Mouse (Mus musculus): ENCODE measurements around the gene Gm28038. TPM values are rescaled to one million over a fixed set of nuclear protein-coding genes. Genes with fewer than 3 reads are reported as not detected.

Gene Gm28038
- total RNA-seq (2021), result not detected
- long read RNA-seq, experiment 1, result 0 reads
- long read RNA-seq, experiment 2, partial matches to known transcripts, result 0 of 1 reads
- long read RNA-seq, experiment 2, other reads (novel, unspliced or antisense), result 1 of 1 reads

DNA sequence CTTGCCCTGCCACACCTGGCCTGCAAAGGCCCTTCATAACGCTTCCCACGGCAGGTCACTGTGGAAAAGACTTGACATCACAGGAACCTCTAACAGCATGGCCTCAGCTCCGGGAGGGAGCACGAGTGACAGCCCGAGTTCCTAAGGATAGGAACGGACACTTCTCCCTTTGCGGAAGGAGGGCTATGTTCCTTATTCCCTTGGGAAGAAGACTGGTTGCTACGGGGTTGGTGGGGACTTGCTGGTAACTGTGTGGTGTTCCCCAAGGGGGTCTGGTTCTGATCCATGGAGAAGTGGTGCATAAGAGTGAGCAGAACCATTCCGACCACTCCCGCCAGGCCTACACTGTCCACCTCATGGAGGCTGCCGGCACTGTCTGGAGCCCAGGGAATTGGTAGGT is at the start of gene Gm28038:
Gene Gm28038, plus strand, starts transcription at position 301 of the 400 bp plus-strand sequence.
- intact Hi-C loops (cut with DNase I), result no loop called here
- no peak for DNase-seq (ENCODE audit: low spot score in 2 of 2)

DNA sequence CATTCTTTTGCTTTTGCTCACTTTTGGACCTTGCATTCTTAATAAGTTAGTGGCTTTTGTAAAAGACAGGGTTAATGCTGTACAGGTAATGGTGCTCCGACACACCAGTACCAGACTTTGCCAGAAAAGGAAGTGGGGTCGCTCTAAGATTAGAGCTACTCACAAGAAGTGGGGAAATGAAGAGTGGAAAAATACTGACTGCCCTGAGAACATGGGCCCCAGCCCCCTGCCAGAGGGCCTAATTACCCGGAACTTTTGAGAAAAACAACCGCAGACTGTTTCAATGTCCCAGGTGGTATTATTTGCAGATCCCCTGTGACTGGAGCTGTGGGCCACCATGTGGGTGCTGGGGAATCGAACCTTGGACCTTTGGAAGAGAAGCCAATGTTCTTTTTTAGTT is 45.2 kb upstream of the Gm28038 start:
- intact Hi-C loops (cut with DNase I), result no loop called here
- no peak for DNase-seq (ENCODE audit: low spot score in 2 of 2)

DNA sequence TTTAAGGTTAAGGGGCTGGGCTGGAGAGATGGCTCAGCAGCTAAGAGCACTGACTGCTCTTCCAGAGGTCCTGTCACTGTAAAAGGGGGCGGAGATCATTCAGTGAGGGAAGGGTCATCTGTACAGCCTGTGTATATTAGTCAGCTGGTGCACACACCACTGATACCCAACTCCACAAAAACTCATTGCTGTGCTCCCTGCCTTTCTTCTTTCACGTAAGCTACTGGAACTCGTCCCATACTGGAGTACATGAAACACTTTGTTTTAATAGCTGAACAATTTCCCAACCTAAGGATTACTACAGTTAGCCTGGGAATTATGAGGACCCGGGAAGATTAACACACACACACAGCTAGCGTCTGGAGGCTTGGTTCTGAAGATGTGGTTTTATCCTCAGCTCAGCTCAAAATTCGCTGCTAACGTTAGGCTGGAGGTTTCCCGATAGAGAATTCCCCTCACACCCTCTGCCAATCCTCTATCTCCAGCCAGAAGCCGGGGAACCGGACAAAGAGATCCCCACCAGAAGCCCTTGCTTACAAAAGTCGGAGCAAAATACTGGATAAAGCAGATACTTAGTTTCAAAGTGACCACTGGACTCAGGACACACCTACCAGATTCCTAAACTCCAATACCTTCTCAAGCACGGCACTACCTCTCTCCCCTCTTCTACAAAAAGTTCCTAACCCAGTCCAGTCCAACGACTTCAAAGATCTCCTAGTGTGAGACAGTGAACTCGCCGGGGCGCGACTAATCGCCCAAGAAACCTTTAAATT is 44.2 kb upstream of the Gm28038 start:
- no peak for DNase-seq (ENCODE audit: low spot score in 2 of 2)
- intact Hi-C loops (cut with DNase I), result loop anchor here (2.0 kb wide), 3 partner anchors 32 to 66 kb away; partner anchors contain the start of genes Endog, Kyat1 and Spout1

DNA sequence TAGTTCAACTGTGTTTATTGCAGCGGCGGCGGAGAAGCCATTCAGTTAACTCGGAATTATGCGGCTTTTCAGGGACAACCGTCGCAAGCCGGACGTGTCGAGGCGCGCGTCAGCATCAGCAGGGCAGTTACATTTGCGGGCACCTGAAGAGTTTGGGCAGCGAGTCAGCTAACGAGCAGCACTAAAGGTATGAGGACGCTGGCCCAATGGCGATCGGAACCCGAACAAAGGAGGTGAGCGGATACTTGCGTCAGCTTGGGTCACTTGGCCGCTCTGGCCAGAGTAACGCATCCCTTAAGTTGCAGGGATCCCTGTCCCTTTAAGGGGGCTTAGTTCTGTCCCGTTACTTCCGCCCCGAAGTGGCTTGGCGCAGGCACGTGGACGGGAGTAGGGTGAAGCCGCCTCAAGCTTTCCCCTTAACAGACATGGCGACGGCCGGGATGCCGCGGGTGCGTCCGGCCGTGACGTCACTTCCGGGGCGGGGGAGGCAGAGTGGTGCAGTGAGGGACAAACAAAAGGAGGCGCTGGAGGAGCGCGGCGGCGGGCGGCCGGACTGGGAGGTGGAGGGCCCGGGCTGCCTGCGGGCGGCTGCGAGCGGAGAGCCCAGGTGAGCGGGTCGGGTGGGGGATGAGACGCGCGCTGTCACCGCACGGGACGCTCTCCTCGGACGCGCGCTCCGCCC is 43.5 kb upstream of the Gm28038 start, which contains the start of gene Lrrc8a:
Gene Lrrc8a, plus strand, starts transcription at position 517 of the 682 bp plus-strand sequence.
- DNase-seq (ENCODE audit: low spot score in 2 of 2), result peak; percentile 99 to 100
- intact Hi-C loops (cut with DNase I), result loop anchor here (2.0 kb wide), 3 partner anchors 33 to 67 kb away; partner anchors contain the start of genes Endog, Kyat1 and Spout1

DNA sequence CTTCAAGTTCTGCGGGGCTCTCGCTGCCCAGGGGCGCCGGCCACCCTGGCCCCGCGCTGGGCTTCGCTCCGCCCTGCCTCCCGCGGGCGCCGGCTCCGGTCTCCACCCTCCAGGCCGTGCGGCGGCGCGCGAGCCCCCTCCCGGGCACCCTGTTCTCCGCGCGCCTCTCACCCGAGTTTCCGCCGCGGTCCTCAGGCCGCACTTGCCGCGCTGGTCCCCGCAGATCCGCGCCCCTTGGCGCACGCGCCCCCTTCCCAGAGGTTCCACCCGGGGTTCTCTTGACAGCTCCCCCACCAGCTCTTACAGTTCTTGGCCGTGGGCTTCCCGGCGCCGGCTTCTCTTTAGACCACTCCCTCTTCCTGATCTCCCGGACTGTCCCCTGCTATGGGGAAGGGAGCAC is 43.0 kb upstream of the Gm28038 start:
- DNase-seq (ENCODE audit: low spot score in 2 of 2), result peak; percentile 63 to 66
- intact Hi-C loops (cut with DNase I), result loop anchor here (1.0 to 2.0 kb wide), 4 partner anchors 27 to 67 kb away; partner anchors contain the start of genes Endog, Kyat1 and Spout1

DNA sequence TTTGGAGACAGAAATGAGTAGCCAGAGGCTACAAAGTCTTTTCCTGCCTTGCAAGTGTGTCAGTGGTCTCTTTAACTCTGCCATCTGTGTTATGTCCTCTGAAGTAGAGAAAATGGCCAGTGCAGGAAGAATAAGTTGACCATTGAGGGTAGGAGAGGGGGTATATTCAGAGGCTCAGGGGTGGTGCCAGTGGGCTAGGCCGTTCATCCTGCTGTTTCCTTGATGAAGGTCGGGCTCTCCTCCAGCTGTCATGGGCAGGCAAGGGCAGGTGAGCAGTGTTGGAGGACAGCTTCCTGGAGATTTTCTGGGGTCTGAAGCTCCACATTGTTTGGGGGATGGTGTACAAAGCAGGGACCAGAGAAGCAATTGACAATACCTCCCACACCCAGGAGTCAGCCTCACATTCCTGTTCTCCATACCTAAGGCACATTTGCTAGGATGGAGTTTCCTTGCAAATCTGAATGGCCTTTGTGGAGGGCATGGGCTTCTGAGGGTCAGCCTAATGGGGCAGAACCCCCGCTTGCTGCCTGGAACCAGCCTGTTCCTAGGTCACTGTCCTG is 41.9 kb upstream of the Gm28038 start:
- no peak for DNase-seq (ENCODE audit: low spot score in 2 of 2)
- intact Hi-C loops (cut with DNase I), result loop anchor here (1.0 kb wide), 1 partner anchor 26 kb away; no protein-coding TSS in a partner anchor

DNA sequence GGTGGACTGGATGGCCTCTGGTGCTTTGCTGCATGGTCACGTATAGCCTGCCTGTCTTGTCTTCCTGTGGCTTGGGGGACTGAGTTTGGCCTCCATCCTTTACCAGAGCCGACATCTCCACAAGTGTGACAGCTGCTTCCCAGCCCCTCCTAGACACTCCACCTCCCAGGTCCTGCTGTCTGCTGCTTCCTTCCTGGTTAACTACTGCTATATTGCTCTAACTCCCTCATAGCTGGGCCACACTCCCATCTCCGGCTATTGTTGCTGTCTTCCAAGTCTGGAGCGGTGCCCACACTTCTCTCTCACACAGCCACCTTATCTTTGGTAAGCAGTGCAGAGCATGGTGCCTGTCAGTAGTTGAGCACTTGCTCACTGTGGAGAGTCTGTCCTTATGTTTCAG is 41.1 kb upstream of the Gm28038 start:
- no peak for DNase-seq (ENCODE audit: low spot score in 2 of 2)
- intact Hi-C loops (cut with DNase I), result no loop called here

DNA sequence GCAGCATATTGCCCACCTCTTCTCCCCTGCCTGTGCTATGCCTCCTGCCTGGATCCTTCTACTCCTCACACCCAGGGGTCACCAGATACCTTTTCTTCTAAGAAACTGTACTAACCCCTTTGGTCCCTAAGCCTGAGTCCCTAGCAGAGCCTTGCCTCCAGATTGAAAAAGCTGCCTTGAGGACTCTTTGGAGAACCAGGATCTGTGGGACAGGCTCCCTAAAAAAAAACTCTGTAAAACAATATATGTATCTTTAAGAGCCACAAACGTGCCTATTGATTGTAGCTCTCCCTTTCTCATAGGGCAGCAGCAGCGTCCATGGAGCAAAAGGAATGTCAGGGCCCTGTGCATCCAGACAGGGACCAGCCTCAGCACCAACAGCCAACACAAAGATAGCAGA is 40.6 kb upstream of the Gm28038 start, which contains the start of gene Gm28035:
Gene Gm28035, plus strand, starts transcription at position 301 of the 400 bp plus-strand sequence.
- DNase-seq (ENCODE audit: low spot score in 2 of 2), result no peak
- intact Hi-C loops (cut with DNase I), result no loop called here

DNA sequence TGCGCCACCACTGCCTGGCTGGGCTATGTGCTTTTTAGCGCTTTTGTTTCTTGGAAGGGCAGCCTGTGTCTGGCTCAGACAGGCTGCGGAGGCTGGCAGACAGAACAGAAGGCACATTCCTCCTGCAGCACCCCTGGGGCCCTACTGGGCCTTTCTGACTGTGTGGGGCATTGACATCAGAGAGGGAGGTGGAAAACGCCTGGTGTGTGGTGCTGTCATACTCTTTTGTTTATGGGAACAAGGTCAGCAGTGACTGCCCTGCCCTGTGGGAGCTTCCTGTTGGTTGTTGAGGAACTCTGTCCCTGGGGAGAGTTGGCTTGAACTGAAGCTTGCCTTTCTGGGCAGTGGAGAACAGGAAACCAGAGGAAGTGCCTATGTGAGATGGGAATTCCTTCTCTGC is 38.3 kb upstream of the Gm28038 start:
- DNase-seq (ENCODE audit: low spot score in 2 of 2), result no peak
- intact Hi-C loops (cut with DNase I), result no loop called here

DNA sequence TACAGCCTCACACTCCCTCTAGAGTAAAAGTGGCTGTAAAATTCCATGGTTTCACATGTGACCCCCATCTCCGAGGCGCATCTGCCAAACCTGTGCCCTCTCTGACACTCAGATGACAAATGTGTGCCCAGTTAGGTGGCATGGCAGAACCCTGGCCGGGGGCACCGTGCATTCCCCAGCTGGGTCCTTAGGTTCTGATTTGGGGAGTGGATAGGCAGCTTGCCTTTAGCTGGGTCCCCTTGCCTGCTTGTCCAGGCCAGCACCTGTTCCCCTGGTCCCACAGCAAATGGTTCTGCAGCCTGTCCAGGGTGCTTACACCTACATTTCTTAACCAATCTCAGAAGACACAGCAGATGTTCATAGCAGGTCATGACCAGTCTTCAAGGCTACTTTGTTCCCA is 37.5 kb upstream of the Gm28038 start:
- intact Hi-C loops (cut with DNase I), result no loop called here
- DNase-seq (ENCODE audit: low spot score in 2 of 2), result no peak

DNA sequence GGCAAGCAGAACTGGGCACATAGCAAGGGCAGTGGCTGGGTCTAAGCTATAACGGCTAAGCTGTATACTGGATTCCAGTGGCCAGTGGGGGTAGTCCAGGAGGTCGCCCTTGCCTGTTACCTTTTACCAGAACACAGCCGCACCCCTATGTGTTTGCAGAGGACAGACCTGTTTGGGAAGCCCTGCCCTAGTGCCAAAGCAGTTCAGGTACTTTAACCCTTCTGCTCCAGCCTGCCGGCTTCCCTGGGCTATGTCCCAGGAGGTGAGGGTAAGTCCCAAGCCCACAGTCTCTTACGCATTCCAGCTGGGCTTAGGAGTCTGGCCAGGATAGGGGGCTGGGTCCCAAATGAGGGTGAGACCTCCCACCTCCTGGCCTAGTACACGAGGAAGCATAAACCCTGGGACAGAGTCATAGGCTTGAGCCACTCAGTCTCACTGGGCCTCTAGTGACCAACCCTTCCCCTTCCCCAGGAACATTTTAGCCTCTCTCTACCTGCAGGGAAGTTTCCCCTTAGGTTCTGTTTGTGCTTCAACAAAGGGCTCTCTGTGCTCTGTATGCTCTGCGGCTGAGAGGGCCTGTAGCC is 36.2 kb upstream of the Gm28038 start:
- intact Hi-C loops (cut with DNase I), result no loop called here
- no peak for DNase-seq (ENCODE audit: low spot score in 2 of 2)

DNA sequence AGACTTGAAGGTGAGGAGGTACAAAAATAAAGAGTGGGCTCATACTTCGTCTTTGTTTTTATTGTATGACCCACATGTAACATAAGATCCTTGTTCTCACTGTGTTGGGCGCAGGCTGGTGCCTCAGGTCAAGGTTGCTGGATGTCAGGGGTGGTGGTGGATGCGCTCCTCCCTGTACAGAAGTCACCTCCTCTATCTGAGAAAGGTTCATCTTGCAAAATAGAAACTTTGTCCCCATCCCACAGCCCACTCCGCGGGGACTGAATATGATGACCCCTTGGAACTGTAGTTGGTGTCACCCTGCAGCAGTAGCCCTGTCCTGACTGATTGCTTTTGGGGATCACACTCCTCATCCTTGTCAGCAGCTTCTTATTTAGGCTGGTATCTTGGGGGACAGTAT is 33.8 kb upstream of the Gm28038 start:
- intact Hi-C loops (cut with DNase I), result no loop called here

DNA sequence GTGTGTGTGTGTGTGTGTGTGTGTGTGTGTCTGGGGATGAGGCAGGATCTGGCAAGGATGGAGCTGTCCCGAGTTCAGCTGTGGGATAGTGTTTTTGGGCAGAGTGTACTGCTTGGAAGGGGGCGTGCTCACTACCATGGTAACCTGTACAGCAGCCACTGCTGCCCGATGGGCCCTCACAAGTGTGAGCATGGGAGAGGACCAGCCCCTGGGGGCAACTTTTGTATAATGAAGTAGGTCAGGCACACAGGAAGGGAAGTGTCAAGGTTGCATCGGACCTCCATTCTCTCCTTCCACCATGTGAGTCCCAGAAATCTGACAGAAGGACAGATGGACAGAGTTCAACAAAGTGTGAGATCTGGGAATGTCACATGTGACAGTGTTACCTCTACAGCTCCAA is 33.2 kb upstream of the Gm28038 start:
- DNase-seq (ENCODE audit: low spot score in 2 of 2), result no peak
- intact Hi-C loops (cut with DNase I), result no loop called here

More for the DNA sequence above, 33.8 kb upstream of the Gm28038 start:
- DNase-seq (ENCODE audit: low spot score in 2 of 2), result no peak

DNA sequence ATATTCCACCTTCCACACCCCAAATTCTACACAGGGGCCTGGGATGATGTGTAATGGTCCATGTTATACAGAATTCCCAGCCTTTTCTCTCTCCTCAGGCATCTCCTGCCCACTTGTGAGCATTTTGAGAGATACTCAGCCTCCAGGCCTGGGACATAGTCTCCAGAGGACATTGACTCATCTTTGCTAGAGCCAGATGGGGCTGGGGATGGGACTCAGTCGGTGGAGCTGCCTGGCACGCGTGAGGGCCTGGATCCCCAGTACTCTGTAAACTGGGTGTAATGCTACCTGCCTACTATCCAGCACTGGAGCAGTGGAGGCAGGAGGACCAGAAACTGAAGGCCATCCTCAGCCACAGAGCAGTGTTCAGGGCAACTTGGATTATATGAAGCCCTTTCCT is 31.7 kb upstream of the Gm28038 start:
- intact Hi-C loops (cut with DNase I), result no loop called here
- no peak for DNase-seq (ENCODE audit: low spot score in 2 of 2)

DNA sequence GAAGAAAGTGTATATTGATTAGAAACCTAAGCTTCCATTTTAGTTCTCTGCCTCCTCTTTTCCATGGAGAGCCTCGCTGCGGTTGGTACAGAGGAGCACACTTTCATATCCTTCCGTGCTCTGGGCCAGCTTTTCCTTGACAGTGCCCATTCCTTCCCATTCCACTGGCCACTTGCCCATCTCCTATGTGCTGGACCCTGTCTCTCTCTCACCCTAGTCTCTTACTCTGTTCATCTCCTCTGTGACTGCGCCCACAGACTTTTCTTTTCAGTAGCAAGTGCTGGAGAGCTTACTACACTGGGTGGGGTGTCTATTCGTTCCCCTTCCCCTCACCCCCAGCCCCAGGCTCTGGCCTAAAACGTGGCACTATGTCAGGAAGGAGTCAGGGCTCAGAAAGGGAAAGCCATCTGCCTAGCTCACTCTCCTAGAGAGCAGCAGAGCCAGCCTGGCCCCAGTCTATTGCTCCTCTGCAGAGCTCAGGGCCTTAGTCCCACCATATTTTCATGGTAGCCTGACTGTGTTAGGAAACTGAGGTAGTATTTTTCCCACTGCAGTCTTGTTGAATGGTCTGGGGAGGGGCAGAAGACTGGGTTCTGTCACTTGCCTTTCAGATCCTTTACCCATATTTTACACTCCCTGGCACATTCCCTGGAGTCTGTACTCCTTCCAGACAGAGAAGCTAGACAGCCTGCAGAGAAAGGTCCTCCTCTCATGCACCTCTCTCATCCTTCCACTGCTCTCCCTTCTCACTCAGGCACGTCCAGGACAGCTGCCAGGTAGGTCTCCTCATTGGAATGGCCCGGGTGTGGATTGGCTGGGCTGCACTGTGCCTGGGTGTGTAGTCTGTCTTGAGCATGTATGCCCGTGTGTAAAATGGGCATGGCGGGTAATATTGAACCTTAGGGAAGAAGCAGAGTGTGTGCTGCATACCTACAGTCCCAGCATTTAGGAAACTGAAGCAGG is 30.4 kb upstream of the Gm28038 start:
- intact Hi-C loops (cut with DNase I), result no loop called here
- DNase-seq (ENCODE audit: low spot score in 2 of 2), result no peak

DNA sequence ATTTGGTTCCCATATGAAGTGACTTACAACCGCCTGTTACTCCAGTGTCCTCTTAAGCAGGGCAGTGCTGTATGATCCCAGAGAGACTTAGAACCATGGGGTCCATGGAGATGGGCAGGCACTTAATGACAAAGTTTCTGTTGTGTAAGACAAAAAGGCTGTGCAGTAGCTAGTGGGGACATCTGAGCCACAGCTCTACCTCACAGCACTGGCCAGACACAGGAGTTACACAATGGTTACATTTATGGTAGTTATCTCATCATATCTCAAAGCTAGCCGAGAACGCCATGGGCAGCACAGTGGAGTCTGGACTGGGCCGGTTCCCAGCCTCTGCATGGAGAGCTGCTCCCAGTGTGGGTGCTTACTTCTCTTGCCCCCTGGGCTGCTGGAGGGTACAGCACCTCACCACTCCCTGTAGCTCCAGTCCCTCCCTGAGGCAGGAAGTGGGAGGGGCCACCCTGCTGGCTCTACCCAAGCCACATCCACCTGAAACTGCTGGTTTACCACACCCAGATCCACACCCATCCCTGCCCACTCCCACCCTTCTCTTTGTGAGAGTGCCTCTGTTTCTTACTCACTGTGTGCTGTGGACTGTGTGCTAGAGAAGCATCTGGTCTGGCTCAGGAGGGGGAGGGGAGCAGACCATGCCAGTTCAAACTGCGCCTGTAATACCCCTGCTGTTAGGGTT is 29.3 kb upstream of the Gm28038 start:
- no peak for DNase-seq (ENCODE audit: low spot score in 2 of 2)
- intact Hi-C loops (cut with DNase I), result no loop called here

DNA sequence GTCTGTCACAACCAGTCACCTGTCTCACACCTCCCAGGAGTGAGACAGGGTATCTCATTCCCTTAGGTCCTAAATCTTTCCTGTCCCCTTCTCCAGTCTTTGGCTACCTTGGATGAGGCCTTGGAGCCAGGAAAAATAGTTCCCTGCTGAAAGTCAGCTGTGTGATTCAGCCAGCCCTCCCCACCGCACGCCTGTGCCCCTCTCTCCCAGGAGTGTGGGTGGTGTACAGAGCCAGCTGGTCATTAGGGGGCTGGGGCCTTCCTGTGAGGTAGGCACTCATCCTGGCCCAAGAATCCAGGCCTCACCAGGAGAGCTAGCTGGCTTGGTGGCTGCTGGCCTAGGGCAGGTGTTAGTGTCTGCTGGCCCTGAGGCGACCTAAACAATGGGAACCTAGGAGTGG is 28.3 kb upstream of the Gm28038 start:
- intact Hi-C loops (cut with DNase I), result no loop called here
- DNase-seq (ENCODE audit: low spot score in 2 of 2), result no peak

DNA sequence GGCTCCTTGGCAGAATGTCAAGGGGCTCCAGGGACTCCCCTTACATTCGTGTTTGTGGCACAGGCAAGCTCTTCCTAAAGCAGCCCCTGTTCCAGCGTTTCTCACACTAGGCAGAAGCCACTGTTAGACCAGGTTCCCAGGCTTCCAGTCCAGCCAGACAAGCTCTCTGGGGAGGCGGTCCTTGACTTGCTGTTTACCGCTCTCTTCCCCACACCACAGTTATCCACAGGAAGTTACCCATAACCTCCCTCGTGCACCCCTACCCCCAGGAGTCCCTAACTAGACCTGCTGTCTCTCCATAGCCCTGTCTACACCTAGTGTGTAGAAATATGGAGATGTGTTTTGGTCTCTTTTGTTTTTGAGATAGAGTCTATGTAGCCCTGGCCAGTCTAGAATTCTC is 27.0 kb upstream of the Gm28038 start:
- no peak for DNase-seq (ENCODE audit: low spot score in 2 of 2)
- intact Hi-C loops (cut with DNase I), result no loop called here

Data from left cerebral cortex, postnatal 14 days (tissue).